Mouse (Mus musculus) left cerebral cortex, adult 8-10 months (tissue): ENCODE measurements around the gene Lca5l. TPM values are rescaled to one million over a fixed set of nuclear protein-coding genes. Genes with fewer than 3 reads are reported as not detected.
"Not testable (repeated sequence)": the region's sequence is repeated elsewhere in the genome, so short reads cannot be mapped to it uniquely, and the experiment has no call there.

Source experiments
- DNase-seq, 2 experiments: peaks; one replicate each; pipeline ENCODE4 v3.0.0; 2022; ENCODE audit warnings: low spot score in 2 of 2
- total RNA-seq, 4 experiments: library from RNA; stranded (reverse); gene quantifications; 2 replicates each; pipeline ENCODE4 v1.2.4; 2022

Lca5l gene
- total RNA-seq, 4 experiments from 2014 or later: 1.5 to 2.0 (median 1.8) TPM

GRCm38 (mm10) chr16:96168837-96169236 lies 23.2 kb downstream of the Lca5l start:
- DNase-seq: no peak

GRCm38 (mm10) chr16:96165723-96166264 lies 26.3 kb downstream of the Lca5l start:
- no peak for DNase-seq

- no peak for DNase-seq
Observed at GRCm38 (mm10) chr16:96161336-96161735, 30.7 kb downstream of the Lca5l start.

- no peak for DNase-seq
Observed at GRCm38 (mm10) chr16:96160927-96161326, 31.1 kb downstream of the Lca5l start.

- no peak for DNase-seq
Observed at GRCm38 (mm10) chr16:96159794-96160346, 32.2 kb downstream of the Lca5l start.

GRCm38 (mm10) chr16:96159091-96159731 lies 32.9 kb downstream of the Lca5l start:
- peak in 1 of 2 experiments; percentile 48 for DNase-seq

- DNase-seq: no peak
Observed at GRCm38 (mm10) chr16:96158511-96159080, 33.5 kb downstream of the Lca5l start.

GRCm38 (mm10) chr16:96157171-96157570 lies 34.9 kb downstream of the Lca5l start:
- DNase-seq: peak; percentile 27 to 83

- peak in 1 of 2 experiments; percentile 77 for DNase-seq
Observed at GRCm38 (mm10) chr16:96156019-96156418, 36.1 kb downstream of the Lca5l start.

- no peak for DNase-seq
Observed at GRCm38 (mm10) chr16:96154476-96154875, 37.6 kb downstream of the Lca5l start.

- DNase-seq: peak in 1 of 2 experiments; percentile 48
Observed at GRCm38 (mm10) chr16:96151551-96151950, 40.5 kb downstream of the Lca5l start.

GRCm38 (mm10) chr16:96150995-96151394 lies 41.1 kb downstream of the Lca5l start:
- DNase-seq: no peak

GRCm38 (mm10) chr16:96149311-96149710 lies 42.8 kb downstream of the Lca5l start:
- no peak for DNase-seq

GRCm38 (mm10) chr16:96148834-96149233 lies 43.2 kb downstream of the Lca5l start:
- no peak for DNase-seq

- no peak for DNase-seq
Observed at GRCm38 (mm10) chr16:96145814-96146213, 46.3 kb downstream of the Lca5l start.

GRCm38 (mm10) chr16:96145110-96145800 lies 46.8 kb downstream of the Lca5l start, which contains the start of gene Wrb:
TSS of gene Wrb (plus strand) at chr16:96145407.
- peak; percentile 99 for DNase-seq

GRCm38 (mm10) chr16:96144748-96145109 lies 47.3 kb downstream of the Lca5l start:
- not testable (repeated sequence) for DNase-seq

- no peak for DNase-seq
Observed at GRCm38 (mm10) chr16:96128466-96128865, 63.6 kb downstream of the Lca5l start.

- DNase-seq: peak; percentile 86 to 97
Observed at GRCm38 (mm10) chr16:96127657-96128344, 64.3 kb downstream of the Lca5l start, which contains the start of gene Hmgn1. TSS of gene Hmgn1 (minus strand) at chr16:96127729.

GRCm38 (mm10) chr16:96127288-96127656 lies 64.8 kb downstream of the Lca5l start:
- no peak for DNase-seq

GRCm38 (mm10) chr16:96126684-96127171 lies 65.3 kb downstream of the Lca5l start:
- DNase-seq: no peak
